Mouse (Mus musculus) kidney, embryonic 14.5 days (tissue): ENCODE data around the gene Asna1. TPM values are rescaled to one million over a fixed set of nuclear protein-coding genes. Genes with fewer than 3 reads are reported as not detected.

Experiments
- ATAC-seq: fragments of 200-750 bp; cut with Nextera tagmentation; 2 replicates; pipeline ENCODE4 v1.8.0; 2017; ENCODE audit warnings: moderate number of reproducible peaks, mild to moderate bottlenecking, moderate TSS enrichment, moderate library complexity; ENCODE audit not compliant: low FRiP score, low TSS enrichment
- H3K27ac ChIP-seq: fragments of 300-500 bp; sonication (generic); 2 replicates; pipeline ENCODE4 v1.5.1; 2014; ENCODE audit warnings: low read depth, mild to moderate bottlenecking, low read length, moderate library complexity, mixed read lengths
- H3K27me3 ChIP-seq: fragments of 300-500 bp; sonication (generic); 2 replicates; pipeline ENCODE4 v1.6.1; 2014; ENCODE audit warnings: mild to moderate bottlenecking, low read length; ENCODE audit not compliant: control insufficient read depth, insufficient read depth
- H3K36me3 ChIP-seq: fragments of 300-500 bp; sonication (generic); 2 replicates; pipeline ENCODE4 v1.6.1; 2014; ENCODE audit warnings: low read length, mixed read lengths; ENCODE audit not compliant: control insufficient read depth, insufficient read depth
- H3K4me1 ChIP-seq: fragments of 300-500 bp; sonication (generic); 2 replicates; pipeline ENCODE4 v1.6.1; 2014; ENCODE audit warnings: low read length, mixed read lengths; ENCODE audit not compliant: control insufficient read depth, insufficient read depth
- H3K4me2 ChIP-seq: fragments of 300-500 bp; sonication (generic); replicated peaks from 2 replicates; pipeline ENCODE4 v1.6.1; 2014; ENCODE audit warnings: low read depth, mild to moderate bottlenecking, low read length
- H3K4me3 ChIP-seq: fragments of 300-500 bp; sonication (generic); 2 replicates; pipeline ENCODE4 v1.5.1; 2014; ENCODE audit warnings: mild to moderate bottlenecking, low read length
- H3K9ac ChIP-seq: fragments of 300-500 bp; sonication (generic); 2 replicates; pipeline ENCODE4 v1.6.1; 2014; ENCODE audit warnings: low read depth, mild to moderate bottlenecking, low read length, moderate library complexity
- H3K9me3 ChIP-seq: fragments of 300-500 bp; sonication (generic); 2 replicates; pipeline ENCODE4 v1.6.1; 2016; ENCODE audit warnings: low read length; ENCODE audit not compliant: control insufficient read depth
- WGBS: fragments of 180-500 bp; shearing (Covaris S2); extraction: QIAGEN DNeasy Blood & Tissue Kit; methylation state at CpG from one replicate; pipeline ENCODE4 v1.1.7; 2014; 5-methylcytosine and 5-hydroxymethylcytosine counted together
- polyA plus RNA-seq: library from polyadenylated mRNA; unstranded; fragments of >200 nt; fragmentation: Nextera tagmentation; extraction: Ambion mirVana; gene quantifications from 2 replicates; pipeline ENCODE4 v1.2.1, GENCODE M21; 2014

Asna1 gene
- 109 and 180 TPM in 2 replicates for polyA plus RNA-seq

DNA sequence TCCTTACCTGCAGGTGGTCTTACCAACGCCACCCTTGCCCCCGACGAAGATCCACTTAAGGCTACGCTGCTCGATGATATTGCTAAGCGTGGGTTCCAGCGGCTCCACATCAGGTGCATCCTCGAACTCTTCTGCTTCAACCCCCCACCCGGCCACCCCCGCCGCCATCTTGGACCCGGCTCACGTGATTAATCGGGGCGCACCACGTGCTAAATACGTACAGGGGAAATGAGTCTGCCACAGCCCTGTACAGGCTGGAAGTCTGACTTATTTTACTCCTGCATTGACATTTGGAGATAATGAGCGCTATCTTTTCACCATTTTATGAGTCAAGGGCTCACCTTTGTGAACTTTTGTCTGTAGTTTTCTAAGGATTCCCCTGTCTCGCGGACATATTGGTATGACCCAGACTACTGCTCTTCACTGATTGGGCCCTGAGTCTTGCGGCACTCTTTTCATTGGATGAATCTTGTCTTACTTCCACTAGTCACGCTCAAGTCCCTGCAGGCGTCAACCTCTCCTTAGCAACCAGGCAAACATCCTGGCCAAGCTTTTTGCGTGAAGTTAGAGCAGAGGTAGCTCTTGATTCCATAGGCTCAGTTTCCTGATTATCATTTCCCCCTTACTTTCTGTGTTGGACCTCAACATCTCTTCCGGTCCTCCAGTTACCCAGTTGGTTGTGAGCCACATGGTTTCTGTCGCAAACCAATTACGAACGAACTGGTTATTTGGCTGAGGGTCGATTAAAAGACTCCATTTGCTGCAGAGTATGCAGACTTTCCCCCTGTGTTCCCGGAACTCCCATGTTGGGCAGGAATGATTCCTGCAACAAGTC lies at the start of gene Asna1:
TSS of gene Asna1 (minus strand) at position 184 of the 835 bp plus-strand sequence.
- ATAC-seq: peak; percentile 87
- Histone ChIP-seq H3K4me3 (peak within 1 kb of the TSS; percentile 96), H3K27me3 (no peaks in the 10 kb centered on the region), H3K4me2 (peak within 1 kb of the TSS; percentile 94), H3K27ac (peak within 1 kb of the TSS; percentile 95), H3K36me3 (peaks cover 42% of the 10 kb centered on the region), H3K9me3 (no peaks in the 10 kb centered on the region), H3K9ac (peak within 1 kb of the TSS; percentile 78), H3K4me1 (peaks cover 24% of the 10 kb centered on the region)
- WGBS: 7% methylated on average over 30 of the region's 30 CpGs

DNA sequence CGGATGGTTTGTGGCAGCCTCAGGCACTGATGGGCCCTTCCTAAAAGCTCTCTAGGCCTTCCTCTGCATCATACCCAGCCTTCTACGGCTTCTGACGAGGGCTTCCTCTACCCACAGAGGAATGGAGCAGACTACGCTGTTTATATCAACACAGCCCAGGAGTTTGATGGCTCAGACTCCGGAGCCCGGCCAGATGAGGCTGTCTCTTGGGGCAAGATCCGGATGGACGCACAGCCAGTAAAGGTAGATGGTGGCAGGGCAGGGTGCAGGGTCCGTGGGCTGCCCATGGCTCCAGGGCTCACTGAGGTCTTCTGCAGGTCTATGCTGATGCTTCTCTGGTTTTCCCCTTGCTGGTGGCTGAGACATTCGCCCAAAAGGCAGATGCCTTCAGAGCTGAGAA lies 49.5 kb upstream of the Asna1 start:
- Histone ChIP-seq H3K9ac (no peak overlapping the region), H3K4me3 (no peak overlapping the region), H3K4me2 (no peak overlapping the region), H3K9me3 (no peaks in the 10 kb centered on the region), H3K36me3 (peaks cover 45% of the 10 kb centered on the region), H3K4me1 (peaks cover 2% of the 10 kb centered on the region), H3K27me3 (no peaks in the 10 kb centered on the region), H3K27ac (no peak overlapping the region)
- no peak for ATAC-seq
- WGBS: 90% methylated on average over 10 of the region's 10 CpGs

DNA sequence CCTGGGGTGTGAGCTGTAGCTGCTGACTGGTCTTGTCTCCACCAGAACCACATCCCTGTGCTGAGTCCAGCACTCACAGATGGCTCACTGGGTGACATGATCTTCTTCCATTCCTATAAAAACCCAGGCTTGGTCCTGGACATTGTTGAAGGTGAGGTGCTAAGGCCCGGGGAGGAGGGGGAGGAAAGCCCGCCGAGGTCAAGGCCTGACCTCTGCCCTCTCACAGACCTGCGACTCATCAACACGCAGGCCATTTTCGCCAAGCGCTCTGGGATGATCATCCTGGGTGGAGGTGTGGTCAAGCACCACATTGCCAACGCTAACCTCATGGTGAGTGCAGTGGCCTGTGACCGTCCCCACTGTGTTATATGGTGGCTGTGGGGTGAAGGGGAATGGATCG lies 49.1 kb upstream of the Asna1 start:
- H3K9ac ChIP-seq: no peak overlapping the region
- WGBS: 78% methylated on average over 10 of the region's 10 CpGs
- H3K9me3 ChIP-seq: no peaks in the 10 kb centered on the region
- peaks cover 45% of the 10 kb centered on the region for H3K36me3 ChIP-seq
- ATAC-seq: no peak
- no peak overlapping the region for H3K4me2 ChIP-seq
- no peak overlapping the region for H3K4me3 ChIP-seq
- H3K27ac ChIP-seq: no peak overlapping the region
- H3K4me1 ChIP-seq: no peaks in the 10 kb centered on the region; the same call in none of the 2 replicates
- H3K27me3 ChIP-seq: no peaks in the 10 kb centered on the region

DNA sequence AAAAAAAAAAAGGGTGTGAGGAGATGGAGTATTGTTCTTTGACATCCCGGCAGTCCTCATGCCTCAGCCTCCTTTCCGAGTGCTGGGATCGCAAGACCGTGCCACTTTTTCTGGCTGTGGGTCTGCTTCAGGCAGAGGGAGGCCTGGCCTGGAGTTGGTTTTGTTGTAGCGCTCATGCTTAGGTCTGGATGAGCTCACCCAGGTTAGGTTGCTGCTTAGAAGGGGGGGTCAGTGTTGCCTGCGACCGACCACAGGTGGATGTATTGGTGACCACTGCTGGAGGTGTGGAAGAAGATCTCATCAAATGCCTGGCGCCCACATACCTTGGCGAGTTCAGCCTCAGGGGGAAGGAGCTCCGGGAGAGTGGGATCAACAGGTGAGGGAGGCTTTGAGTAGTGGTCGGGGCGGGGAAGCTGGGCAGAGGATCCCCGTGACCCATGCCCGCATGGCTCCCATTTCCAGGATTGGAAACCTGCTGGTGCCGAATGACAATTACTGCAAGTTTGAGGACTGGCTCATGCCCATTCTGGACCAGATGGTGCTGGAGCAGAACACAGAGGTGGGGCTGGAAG lies 48.0 kb upstream of the Asna1 start:
- no peaks in the 10 kb centered on the region for H3K27me3 ChIP-seq
- H3K27ac ChIP-seq: no peak overlapping the region
- H3K4me1 ChIP-seq: no peaks in the 10 kb centered on the region; the same call in none of the 2 replicates
- peaks cover 39% of the 10 kb centered on the region for H3K36me3 ChIP-seq
- 90% methylated on average over 15 of the region's 15 CpGs for WGBS
- H3K9me3 ChIP-seq: no peaks in the 10 kb centered on the region
- H3K4me3 ChIP-seq: no peak overlapping the region
- ATAC-seq: no peak
- H3K9ac ChIP-seq: no peak overlapping the region
- H3K4me2 ChIP-seq: 0 out of 2 replicates have a peak overlapping the region, but pooled peaks have one; percentile 65

DNA sequence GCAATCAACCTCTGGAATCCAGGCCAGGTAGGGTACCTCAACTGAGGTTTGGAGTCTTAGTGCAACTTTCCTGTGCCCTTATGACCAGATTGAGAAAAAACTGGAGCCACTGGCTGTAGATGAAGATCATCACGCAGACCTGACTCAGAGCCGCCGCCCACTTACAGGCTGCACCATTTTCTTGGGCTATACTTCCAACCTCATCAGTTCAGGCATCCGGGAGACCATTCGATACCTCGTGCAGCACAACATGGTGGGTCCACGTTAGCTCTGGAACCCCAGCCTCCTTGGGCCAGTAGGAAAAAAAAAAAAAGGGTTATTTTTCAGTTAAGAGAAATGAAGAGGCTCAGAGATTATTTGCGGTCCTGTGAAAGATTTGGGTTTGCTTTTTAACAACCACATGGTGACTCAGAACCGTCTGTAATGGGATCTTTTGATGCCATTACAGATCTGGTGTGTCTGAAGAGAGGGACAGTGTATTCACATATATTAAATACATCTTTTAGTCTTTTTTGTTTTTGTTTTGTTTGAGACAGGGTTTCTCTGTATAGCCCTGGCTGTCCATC lies 47.4 kb upstream of the Asna1 start:
- Histone ChIP-seq H3K9ac (peak overlapping the region; percentile 94), H3K27ac (peak overlapping the region; percentile 98; the same call in 1 of the 2 replicates), H3K4me2 (peak overlapping the region; percentile 65), H3K27me3 (no peaks in the 10 kb centered on the region), H3K4me3 (peak overlapping the region; percentile 93), H3K36me3 (peaks cover 34% of the 10 kb centered on the region), H3K4me1 (no peaks in the 10 kb centered on the region; the same call in none of the 2 replicates), H3K9me3 (no peaks in the 10 kb centered on the region)
- no peak for ATAC-seq
- WGBS: 38% methylated on average over 9 of the region's 9 CpGs

DNA sequence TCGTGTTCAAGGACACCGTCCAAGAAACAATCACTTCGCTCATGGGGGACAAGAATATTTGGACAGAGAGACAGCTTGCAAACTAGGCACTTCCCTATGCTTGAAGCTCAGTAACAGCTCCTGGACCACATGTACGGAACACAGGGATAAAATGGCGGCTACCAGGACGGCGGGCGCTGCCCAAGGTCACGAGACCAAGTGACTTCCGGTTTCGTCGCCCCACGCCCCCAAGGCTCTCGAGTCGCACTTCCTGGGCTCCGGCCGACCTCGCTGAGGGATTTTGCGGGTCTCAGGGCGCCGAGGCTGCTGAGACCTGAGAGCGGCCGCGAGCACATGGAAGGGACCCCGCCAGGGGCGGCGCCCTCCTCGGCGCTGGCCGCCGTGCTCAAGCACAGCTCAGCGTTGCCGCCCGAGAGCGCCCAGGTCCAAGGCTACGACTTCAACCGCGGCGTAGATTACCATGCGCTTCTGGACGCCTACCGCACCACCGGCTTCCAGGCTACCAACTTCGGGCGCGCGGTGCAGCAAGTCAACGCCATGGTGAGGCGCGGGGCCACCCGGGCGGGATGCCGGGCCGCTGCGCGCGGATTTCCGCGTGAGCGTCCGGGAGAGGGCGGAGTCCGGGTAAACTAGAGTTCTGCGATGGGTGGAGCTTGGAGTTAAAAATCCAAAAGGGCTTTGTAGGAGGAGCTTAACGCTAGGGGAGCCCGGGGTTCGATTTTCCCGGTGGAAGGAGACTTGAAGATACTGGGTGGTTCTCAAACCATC lies 46.6 kb upstream of the Asna1 start, which contains the start of gene Dhps:
TSS of gene Dhps (plus strand) at position 244 of the 768 bp plus-strand sequence.
- H3K27ac ChIP-seq: peak within 1 kb of the TSS; percentile 98
- no peaks in the 10 kb centered on the region; the same call in none of the 2 replicates for H3K4me1 ChIP-seq
- peak; percentile 89 for ATAC-seq
- under 1% methylated on average over 67 of the region's 68 CpGs for WGBS
- H3K9ac ChIP-seq: peak within 1 kb of the TSS; percentile 94
- H3K27me3 ChIP-seq: no peaks in the 10 kb centered on the region
- H3K9me3 ChIP-seq: no peaks in the 10 kb centered on the region
- H3K4me3 ChIP-seq: peak within 1 kb of the TSS; percentile 93
- peaks cover 32% of the 10 kb centered on the region for H3K36me3 ChIP-seq
- H3K4me2 ChIP-seq: peak within 1 kb of the TSS; percentile 65

DNA sequence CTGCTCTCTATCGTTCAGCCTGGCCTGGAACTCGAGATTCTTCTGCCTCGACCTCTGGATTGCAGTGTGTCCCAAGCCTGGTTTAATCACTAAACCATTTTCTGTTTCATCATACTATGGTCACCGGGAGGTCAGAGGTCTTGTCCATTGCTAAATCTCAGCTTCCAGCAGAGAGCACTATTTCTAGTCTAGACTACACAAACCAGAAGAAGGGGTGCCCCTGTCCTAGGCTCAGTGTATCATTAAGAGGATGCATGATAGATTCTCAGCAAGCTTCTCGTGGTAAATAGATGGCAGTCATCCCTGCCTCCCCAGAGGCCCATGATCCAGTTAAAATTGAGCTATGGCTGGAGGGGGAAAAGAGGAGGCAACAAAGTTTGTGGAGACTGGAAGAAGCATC lies 46.0 kb upstream of the Asna1 start:
- Histone ChIP-seq H3K9ac (peak overlapping the region; percentile 94; the same call in 1 of the 2 replicates), H3K4me1 (no peaks in the 10 kb centered on the region; the same call in none of the 2 replicates), H3K4me2 (peak overlapping the region; percentile 65), H3K27ac (peak overlapping the region; percentile 98), H3K9me3 (no peaks in the 10 kb centered on the region), H3K36me3 (peaks cover 30% of the 10 kb centered on the region), H3K4me3 (peak overlapping the region; percentile 93), H3K27me3 (no peaks in the 10 kb centered on the region)
- no peak for ATAC-seq
- WGBS: 75% methylated on average over 5 of the region's 5 CpGs

DNA sequence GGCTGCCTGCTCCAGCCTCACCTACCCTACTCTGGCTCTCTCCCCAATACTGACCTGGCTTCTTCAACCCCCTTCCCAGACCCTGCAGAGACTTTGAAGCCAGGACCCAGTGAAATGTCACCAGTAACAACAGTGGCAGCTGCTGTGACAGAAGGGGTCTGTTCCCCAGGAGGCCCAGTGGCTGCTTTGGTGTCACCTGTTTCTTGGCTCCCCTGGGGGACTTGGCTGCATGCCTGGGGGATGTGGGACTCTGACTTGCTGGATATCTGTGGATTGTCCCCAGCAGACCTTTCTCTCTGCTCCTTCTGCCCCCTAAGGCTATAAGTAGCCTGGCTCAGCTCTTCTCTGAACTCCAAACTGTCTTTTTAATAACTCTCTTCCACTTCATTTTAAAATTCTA lies 42.9 kb upstream of the Asna1 start, which contains the start of gene Gm5741:
TSS of gene Gm5741 (minus strand) at position 1 of the 400 bp plus-strand sequence.
- no peaks in the 10 kb centered on the region for H3K9me3 ChIP-seq
- H3K27me3 ChIP-seq: no peaks in the 10 kb centered on the region
- H3K4me1 ChIP-seq: no peaks in the 10 kb centered on the region; the same call in none of the 2 replicates
- ATAC-seq: no peak
- no peak within 1 kb of the TSS for H3K4me3 ChIP-seq
- H3K36me3 ChIP-seq: peaks cover 15% of the 10 kb centered on the region; the same call in 1 of the 2 replicates
- no peak within 1 kb of the TSS for H3K4me2 ChIP-seq
- H3K27ac ChIP-seq: no peak within 1 kb of the TSS
- no peak within 1 kb of the TSS for H3K9ac ChIP-seq
